Mouse (Mus musculus): Measurements from ENCODE around the gene Gm20929.
"Not testable (repeated sequence)": the region's sequence is repeated elsewhere in the genome, so short reads cannot be mapped to it uniquely, and the experiment has no call there.

Gm20929 gene

DNA sequence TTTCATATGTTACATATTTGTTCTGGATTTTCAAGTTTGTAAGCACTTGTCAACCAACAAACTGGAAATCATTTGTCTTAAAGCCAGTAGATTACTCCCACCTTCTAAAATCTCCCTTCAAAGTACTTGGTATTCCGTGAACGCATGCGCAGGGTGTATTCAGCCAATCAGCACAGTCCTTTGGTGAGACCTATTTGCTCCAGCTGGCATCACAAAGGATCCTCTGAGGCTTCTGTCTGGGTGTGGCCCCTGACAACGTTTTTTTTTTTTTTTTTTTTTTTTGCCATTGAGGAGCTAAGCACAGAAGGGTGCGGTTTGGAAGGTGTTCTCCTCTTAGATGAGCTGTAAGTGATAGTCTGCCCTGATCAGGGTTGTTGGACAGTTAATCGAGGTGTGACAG lies at the start of gene Gm20929:
Gene Gm20929, plus strand, starts transcription at position 301 of the 400 bp plus-strand sequence.
- not testable (repeated sequence) for DNase-seq

Measured in cerebellum, adult 8-10 months (tissue).